Mouse (Mus musculus) adrenal gland, adult 18-20 months (tissue): ENCODE results near the gene Akt2. TPM values are rescaled to one million over a fixed set of nuclear protein-coding genes. Genes with fewer than 3 reads are reported as not detected.

Experiments
- total RNA-seq, 2 experiments: library from RNA; stranded (reverse); gene quantifications; 1 replicate in 1 of 2; 2 replicates in 1 of 2; pipeline ENCODE4 v1.2.3; 2021

Gene Akt2
- total RNA-seq, 2 experiments from 2014 or later: 209 to 250 TPM

Other genes starting within 250 kb of the Akt2 start
- 10 to 100 TPM; 18.3 to 19.4 TPM for gene Shkbp1, start 235.5 kb upstream of the Akt2 start, total RNA-seq
- gene Gm20479, start 234.1 kb upstream of the Akt2 start, total RNA-seq: 1 to 10 TPM in 1 of 2 experiments, not detected in 1; 1.7 TPM
- gene Sptbn4, start 143.9 kb upstream of the Akt2 start, total RNA-seq: 1 to 10 TPM; 2.9 to 3.1 TPM
- 10 to 100 TPM; 40.1 to 56.1 TPM for gene Blvrb, start 143.6 kb upstream of the Akt2 start, total RNA-seq
- 10 to 100 TPM; 10.6 to 11.5 TPM for gene Sertad3, start 117.8 kb upstream of the Akt2 start, total RNA-seq
- gene Sertad1, start 104.6 kb upstream of the Akt2 start, total RNA-seq: 10 to 100 TPM; 17.3 to 23.7 TPM
- 1 to 10 TPM; 2.6 to 3.0 TPM for gene Prx, start 92.2 kb upstream of the Akt2 start, total RNA-seq
- under 1 TPM; 0.26 to 0.40 TPM for gene Hipk4, start 68.3 kb upstream of the Akt2 start, total RNA-seq
- 100 to 1,000 TPM; 123 to 147 TPM for gene Pld3, start 38.3 kb upstream of the Akt2 start, total RNA-seq
- 10 to 100 TPM; 13.5 to 18.9 TPM for gene 2310022A10Rik, start 38.3 kb upstream of the Akt2 start, total RNA-seq
- gene Ttc9b, start 62.4 kb downstream of the Akt2 start, total RNA-seq: not detected
- gene Map3k10, start 83.0 kb downstream of the Akt2 start, total RNA-seq: 10 to 100 TPM; 30.3 to 33.4 TPM
- 1 to 10 TPM; 1.2 to 2.0 TPM for gene Zfp607b, start 97.8 kb downstream of the Akt2 start, total RNA-seq
- gene Zfp60, start 139.8 kb downstream of the Akt2 start, total RNA-seq: 10 to 100 TPM; 13.3 to 16.2 TPM
- gene Zfp626, start 215.6 kb downstream of the Akt2 start, total RNA-seq: 1 to 10 TPM; 7.9 to 9.0 TPM
- gene Zfp59, start 247.1 kb downstream of the Akt2 start, total RNA-seq: 1 to 10 TPM; 3.1 to 3.3 TPM